Mouse (Mus musculus) bone marrow, adult 2 months (tissue): Measurements from ENCODE around the gene Trove2. TPM values are rescaled to one million over a fixed set of nuclear protein-coding genes. Genes with fewer than 3 reads are reported as not detected.

Source experiments
- H3K27ac ChIP-seq: fragments of 200-500 bp; 2 replicates; pipeline ENCODE4 v1.5.1; 2012; ENCODE audit warnings: low read depth, mild to moderate bottlenecking, control low read depth, inconsistent platforms, low read length; ENCODE audit not compliant: control insufficient read depth, poor library complexity, insufficient read depth
- H3K4me1 ChIP-seq: fragments of 200-500 bp; 2 replicates; pipeline ENCODE4 v1.6.1; 2011; ENCODE audit warnings: low read length; ENCODE audit not compliant: control insufficient read depth, insufficient read depth
- H3K4me3 ChIP-seq: fragments of 200-500 bp; replicated peaks from 2 replicates; pipeline ENCODE3; 2011; ENCODE audit warnings: mild to moderate bottlenecking, low read depth, low read length, control low read depth; ENCODE audit not compliant: control insufficient read depth
- CTCF ChIP-seq: fragments of 200-500 bp; IDR thresholded peaks from 2 replicates; pipeline ENCODE4 v1.5.1; 2011; ENCODE audit warnings: low read length, control low read depth; ENCODE audit not compliant: control insufficient read depth, insufficient read depth
- POLR2A ChIP-seq: fragments of 200-500 bp; IDR thresholded peaks from 2 replicates; pipeline ENCODE4 v1.6.1; 2011; ENCODE audit warnings: low read depth, mild to moderate bottlenecking, control low read depth, low read length, borderline replicate concordance; ENCODE audit not compliant: control insufficient read depth
- WGBS: fragments of 180-500 bp; shearing (Covaris S2); methylation state at CpG from one replicate; pipeline ENCODE4 v1.1.7; 2018; 5-methylcytosine and 5-hydroxymethylcytosine counted together
- polyA plus RNA-seq: library from polyadenylated mRNA; stranded (reverse); fragments of >200 nt; gene quantifications from 2 replicates; pipeline ENCODE4 v1.2.4, GENCODE M21; 2011; ENCODE audit warnings: low replicate concordance; ENCODE audit not compliant: missing spikeins, insufficient read depth, insufficient read length

Trove2 gene
- polyA plus RNA-seq, 1 experiment = 6.5 TPM

DNA sequence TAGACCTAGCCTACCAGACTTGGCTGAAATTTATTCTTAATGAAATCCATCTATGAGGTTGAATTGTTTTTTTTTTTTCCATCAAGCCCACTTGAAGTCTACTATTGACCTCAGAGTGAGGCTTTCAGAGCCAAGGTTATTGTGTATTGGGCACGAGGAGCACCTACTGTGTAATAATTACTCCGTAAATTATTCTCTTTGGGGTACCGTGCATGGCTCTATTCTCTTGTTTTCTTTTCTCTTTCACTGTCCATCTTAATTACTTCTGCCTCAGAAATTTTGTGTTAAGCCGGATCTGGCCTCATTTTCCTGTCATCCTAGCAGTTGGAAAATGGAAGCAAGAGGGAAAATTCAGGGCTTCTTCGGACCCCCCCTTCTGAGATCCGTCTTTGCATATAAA is 34.7 kb downstream of the Trove2 start:
- WGBS = 91% methylated on average over 6 of the region's 6 CpGs
- H3K27ac ChIP-seq = no peak overlapping the region
- H3K4me1 ChIP-seq = no peaks in the 10 kb centered on the region; the same call in 1 of the 2 replicates
- no peak for TF ChIP-seq POLR2A
- TF ChIP-seq CTCF = no peak
- no peak overlapping the region for H3K4me3 ChIP-seq

DNA sequence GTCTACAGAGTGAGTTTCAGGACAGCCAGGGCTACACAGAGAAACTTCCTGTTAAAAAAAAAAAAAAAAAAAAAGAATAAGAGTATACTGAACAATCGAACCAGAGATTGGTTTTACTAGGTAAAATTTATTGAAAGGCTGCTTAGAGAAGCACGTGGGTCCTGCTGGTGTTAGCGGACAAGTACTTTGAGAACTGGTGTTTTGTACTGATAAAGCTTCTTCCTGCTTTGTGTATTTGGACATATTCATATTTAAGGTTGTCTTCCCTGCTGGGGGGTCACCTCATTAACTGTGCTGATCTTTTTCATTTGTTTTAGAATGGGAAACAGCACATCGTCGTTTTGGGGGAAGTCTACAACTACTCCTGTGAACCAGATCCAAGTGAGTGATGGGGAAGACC is 35.5 kb downstream of the Trove2 start:
- 59% methylated on average over 5 of the region's 5 CpGs for WGBS
- TF ChIP-seq POLR2A = no peak
- TF ChIP-seq CTCF = no peak
- H3K4me1 ChIP-seq = no peaks in the 10 kb centered on the region; the same call in 1 of the 2 replicates
- H3K4me3 ChIP-seq = no peak overlapping the region
- H3K27ac ChIP-seq = no peak overlapping the region

DNA sequence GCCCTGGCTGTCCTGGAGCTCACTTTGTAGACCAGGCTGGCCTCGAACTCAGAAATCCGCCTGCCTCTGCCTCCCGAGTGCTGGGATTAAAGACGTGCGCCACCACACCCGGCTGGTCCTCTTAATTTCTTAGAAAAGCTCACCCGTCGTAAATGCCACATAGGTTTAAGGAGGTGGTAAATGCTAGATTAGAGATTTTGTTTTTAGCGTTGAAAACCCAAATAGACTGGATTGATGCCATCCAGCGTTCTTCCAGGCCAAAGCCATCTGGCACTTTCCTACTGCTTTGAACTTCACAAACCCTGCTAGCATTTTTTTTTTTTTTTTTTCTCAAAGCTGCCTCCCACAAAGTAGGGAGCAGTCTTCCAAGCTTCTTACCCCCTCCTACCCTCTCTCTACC is 36.3 kb downstream of the Trove2 start:
- WGBS = 84% methylated on average over 10 of the region's 10 CpGs
- Histone ChIP-seq H3K4me3 (no peak overlapping the region), H3K4me1 (no peaks in the 10 kb centered on the region; the same call in 1 of the 2 replicates), H3K27ac (no peak overlapping the region)
- TF ChIP-seq CTCF = no peak
- TF ChIP-seq POLR2A = no peak

DNA sequence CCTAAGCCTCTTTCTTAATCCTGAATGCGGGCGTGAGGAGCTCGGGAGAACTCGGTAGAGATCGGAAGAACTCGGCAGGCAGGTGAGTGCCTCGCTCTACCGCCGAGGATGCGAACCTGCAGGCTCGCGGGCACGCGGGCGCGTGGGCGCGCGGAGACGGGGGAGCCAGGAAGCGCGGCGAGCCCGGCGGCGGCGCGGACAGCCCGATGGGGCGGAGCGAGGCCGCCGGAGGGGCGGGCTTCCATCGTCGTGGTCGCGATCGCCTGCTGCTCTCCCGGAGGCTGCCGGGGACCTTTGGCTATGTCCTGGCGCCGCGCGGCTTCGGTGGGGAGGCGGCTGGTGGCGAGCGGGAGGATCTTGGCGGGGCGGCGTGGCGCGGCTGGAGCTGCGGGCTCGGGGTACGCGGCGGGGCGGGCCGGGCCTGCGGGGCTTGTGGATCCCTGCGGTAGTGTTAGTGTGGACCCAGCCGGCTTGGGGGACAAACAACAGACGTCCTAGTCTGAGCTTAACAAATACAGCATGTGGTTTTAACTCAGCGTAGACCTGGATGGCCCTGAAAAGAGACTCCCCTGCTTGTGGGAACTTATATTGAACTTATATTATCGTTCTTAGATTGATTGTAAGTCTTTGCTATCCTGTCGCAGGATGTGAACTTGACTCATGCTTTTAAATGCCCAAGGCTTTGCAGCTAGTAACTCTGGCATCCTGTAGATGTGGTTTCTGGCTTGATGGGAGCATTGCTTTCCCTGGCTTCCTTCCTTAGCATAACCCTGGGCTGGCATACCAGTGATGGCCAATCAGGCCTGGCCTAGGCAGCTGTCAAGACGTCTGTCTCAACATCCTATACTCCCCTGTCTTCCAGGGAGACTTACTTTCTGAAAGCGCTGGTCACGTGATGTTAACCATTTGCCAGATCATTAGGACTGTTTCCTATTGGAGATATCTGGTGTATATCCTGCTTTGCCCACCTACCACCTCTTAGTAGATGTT is 37.2 kb downstream of the Trove2 start:
- H3K4me1 ChIP-seq = no peaks in the 10 kb centered on the region; the same call in 1 of the 2 replicates
- H3K27ac ChIP-seq = peak overlapping the region; percentile 79
- peak; percentile 5; the same call in 1 of the 2 replicates for TF ChIP-seq CTCF
- peak; percentile 71; the same call in 1 of the 2 replicates for TF ChIP-seq POLR2A
- H3K4me3 ChIP-seq = peak overlapping the region; percentile 95
- WGBS = under 1% methylated on average over 70 of the region's 71 CpGs

DNA sequence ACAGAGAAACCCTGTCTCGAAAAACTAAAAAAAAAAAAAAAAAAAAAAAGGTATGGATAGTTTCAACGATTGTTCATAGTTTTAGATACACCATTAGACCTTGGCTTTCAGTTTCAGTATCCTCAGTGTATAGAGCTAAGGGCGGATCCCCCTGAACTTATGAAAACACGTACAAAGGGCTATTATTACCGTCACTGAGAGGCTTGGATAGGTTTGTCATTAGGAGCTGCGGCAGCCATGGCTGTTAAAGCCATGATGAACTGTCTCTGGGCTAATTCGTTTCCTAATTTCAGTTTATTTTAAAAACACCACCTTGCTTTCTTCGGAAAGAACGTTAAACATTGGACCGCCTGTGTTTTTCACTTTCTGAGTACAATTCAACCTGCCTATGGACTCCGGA is 38.1 kb downstream of the Trove2 start:
- Histone ChIP-seq H3K4me3 (peak overlapping the region; percentile 95), H3K4me1 (no peaks in the 10 kb centered on the region; the same call in 1 of the 2 replicates), H3K27ac (peak overlapping the region; percentile 79; the same call in 1 of the 2 replicates)
- WGBS = 2% methylated on average over 11 of the region's 11 CpGs
- no peak for TF ChIP-seq POLR2A
- no peak for TF ChIP-seq CTCF

DNA sequence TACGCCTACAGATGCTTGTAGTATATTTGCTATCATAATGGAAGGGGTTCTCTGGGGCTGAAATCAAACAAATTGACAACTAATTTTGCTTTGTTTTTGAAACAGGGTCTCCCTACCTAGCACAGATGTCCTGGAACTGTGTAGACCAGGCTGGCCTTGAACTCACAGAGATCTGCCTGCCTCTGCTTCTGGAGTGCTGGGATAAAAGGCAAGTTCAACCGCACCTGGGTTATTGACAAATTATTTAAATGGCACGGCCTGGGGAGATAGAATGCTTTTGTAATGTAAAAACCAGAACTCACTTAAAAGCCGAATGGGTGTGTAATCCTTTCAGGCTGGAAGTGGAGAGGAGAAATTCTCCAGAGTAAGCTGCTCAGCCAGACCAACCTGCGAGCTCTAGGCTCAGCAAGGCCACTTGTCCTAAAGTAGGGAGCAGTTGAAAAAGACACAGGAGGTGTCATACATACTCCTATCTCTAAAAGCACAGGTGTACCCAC is 42.9 kb downstream of the Trove2 start:
- no peak for TF ChIP-seq POLR2A
- TF ChIP-seq CTCF = no peak
- 77% methylated on average over 5 of the region's 5 CpGs for WGBS
- Histone ChIP-seq H3K4me3 (no peak overlapping the region), H3K27ac (no peak overlapping the region), H3K4me1 (no peaks in the 10 kb centered on the region)

DNA sequence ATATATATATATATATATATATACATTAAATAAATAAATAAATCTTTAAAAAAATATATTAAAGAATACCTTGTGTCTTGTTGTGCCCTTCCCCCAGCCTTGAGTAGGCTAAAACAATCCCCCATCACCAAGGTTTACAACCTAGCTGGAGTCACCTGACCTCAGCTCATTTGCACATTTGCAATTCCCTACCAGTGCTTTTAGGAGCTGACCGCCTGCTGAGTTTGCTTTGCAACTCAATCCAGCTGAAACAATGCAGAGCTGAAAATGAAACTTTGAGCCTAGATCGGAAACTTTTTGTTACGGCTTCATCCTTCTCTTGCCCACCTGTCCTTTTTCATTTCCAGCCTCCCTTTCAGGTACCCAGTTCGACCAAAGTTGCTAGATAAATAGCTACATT is 45.2 kb downstream of the Trove2 start:
- H3K4me3 ChIP-seq = no peak overlapping the region
- 80% methylated on average over 4 of the region's 4 CpGs for WGBS
- TF ChIP-seq POLR2A (no peak), CTCF (no peak)
- H3K4me1 ChIP-seq = no peaks in the 10 kb centered on the region
- no peak overlapping the region for H3K27ac ChIP-seq

DNA sequence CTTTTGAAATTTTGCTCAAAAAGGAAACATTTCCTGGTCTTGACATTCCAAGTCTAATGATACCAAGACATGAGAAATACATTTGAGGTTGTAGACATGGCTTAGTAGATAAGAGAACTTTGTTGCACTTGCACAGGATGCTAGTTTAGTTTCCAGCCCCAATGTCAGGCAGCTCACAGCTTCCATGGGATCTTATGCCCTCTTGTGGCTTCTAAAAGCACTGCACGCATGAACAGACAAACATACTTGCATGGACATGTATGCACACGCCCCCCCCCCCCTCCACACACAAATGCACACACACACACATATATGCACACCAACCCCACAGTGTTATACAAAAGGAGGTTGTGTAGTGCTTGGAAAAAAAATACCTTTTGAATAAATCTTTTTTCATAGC is 46.0 kb downstream of the Trove2 start:
- TF ChIP-seq POLR2A (no peak), CTCF (peak; percentile 56; the same call in 1 of the 2 replicates)
- Histone ChIP-seq H3K4me3 (no peak overlapping the region), H3K27ac (no peak overlapping the region), H3K4me1 (no peaks in the 10 kb centered on the region)
- 65% methylated on average over 2 of the region's 2 CpGs for WGBS
